Mouse (Mus musculus) lung, adult 2 months (tissue): ENCODE data around the gene Prss16.

Experiments
- CTCF ChIP-seq: fragments of 200-500 bp; IDR thresholded peaks from 2 replicates; pipeline ENCODE4 v1.5.1; 2011; ENCODE audit warnings: mild to moderate bottlenecking, low read length, control low read depth; ENCODE audit not compliant: insufficient read depth
- POLR2A ChIP-seq: fragments of 200-500 bp; IDR thresholded peaks from 2 replicates; pipeline ENCODE4 v1.6.1; 2011; ENCODE audit warnings: low read depth, mild to moderate bottlenecking, control low read depth, low read length, borderline replicate concordance; ENCODE audit errors: extremely low read depth

GRCm38 (mm10) chr13:22022241-22022640, 12.7 kb upstream of the Prss16 start:
- TF ChIP-seq CTCF (no peak), POLR2A (no peak)
